Mouse (Mus musculus) megakaryocyte-erythroid progenitor cell, adult 5-6 weeks (primary cell): ENCODE data around the gene Gm8922. TPM values are rescaled to one million over a fixed set of nuclear protein-coding genes. Genes with fewer than 3 reads are reported as not detected.
"Not testable (repeated sequence)": the region's sequence is repeated elsewhere in the genome, so short reads cannot be mapped to it uniquely, and the experiment has no call there.

ENCODE experiments used
- ATAC-seq: replicated peaks from 2 replicates; pipeline ENCODE4 v1.8.0; 2016; ENCODE audit warnings: mild to moderate bottlenecking, inconsistent platforms; ENCODE audit not compliant: severe bottlenecking, poor library complexity, low FRiP score, low TSS enrichment
- total RNA-seq, 2 experiments: library from RNA; stranded (forward) in 1 of 2; stranded (reverse) in 1 of 2; fragments of 200-1000, 215-1000 nt in 1 of 2; fragments of >200 nt in 1 of 2; fragmentation: Nextera tagmentation in 1 of 2; gene quantifications; 2 replicates each; pipeline ENCODE4 v1.2.3; 2014 to 2017

Gene Gm8922
- not detected in 2 replicates for total RNA-seq (2014; fragmentation: Nextera tagmentation)
- total RNA-seq (2017) = not detected in 2 replicates

- ATAC-seq = not testable (repeated sequence)
These were observed at the start of gene Gm8922 for GRCm38 (mm10) chr5:11681659-11682058. TSS of gene Gm8922 (plus strand) at chr5:11681959.

Other genes with a start within 250 kb of the Gm8922 start
- gene Gm8906, start 179.3 kb upstream of the Gm8922 start, total RNA-seq (2014; fragmentation: Nextera tagmentation) = not detected in 2 replicates
- gene Gm8906, start 179.3 kb upstream of the Gm8922 start, total RNA-seq (2017) = not detected in 2 replicates
- not detected in 2 replicates for gene Gm6460, start 87.0 kb upstream of the Gm8922 start, total RNA-seq (2014; fragmentation: Nextera tagmentation)
- 5.0 TPM in 1 of 2 replicates, not detected in the other for gene Gm6460, start 87.0 kb upstream of the Gm8922 start, total RNA-seq (2017)
- gene Gm8926, start 88.6 kb downstream of the Gm8922 start, total RNA-seq (2014; fragmentation: Nextera tagmentation) = not detected in 2 replicates
- gene Gm8926, start 88.6 kb downstream of the Gm8922 start, total RNA-seq (2017) = not detected in 2 replicates
- gene Gm6465, start 163.6 kb downstream of the Gm8922 start, total RNA-seq (2014; fragmentation: Nextera tagmentation) = not detected in 2 replicates
- not detected in 2 replicates for gene Gm6465, start 163.6 kb downstream of the Gm8922 start, total RNA-seq (2017)
- not detected in 2 replicates for gene 4933402N22Rik, start 236.1 kb downstream of the Gm8922 start, total RNA-seq (2014; fragmentation: Nextera tagmentation)
- not detected in 2 replicates for gene 4933402N22Rik, start 236.1 kb downstream of the Gm8922 start, total RNA-seq (2017)